Mouse (Mus musculus): ENCODE results near the gene Rnf115.
"Not testable (repeated sequence)": the region's sequence is repeated elsewhere in the genome, so short reads cannot be mapped to it uniquely, and the experiment has no call there.

The Rnf115 gene

DNA sequence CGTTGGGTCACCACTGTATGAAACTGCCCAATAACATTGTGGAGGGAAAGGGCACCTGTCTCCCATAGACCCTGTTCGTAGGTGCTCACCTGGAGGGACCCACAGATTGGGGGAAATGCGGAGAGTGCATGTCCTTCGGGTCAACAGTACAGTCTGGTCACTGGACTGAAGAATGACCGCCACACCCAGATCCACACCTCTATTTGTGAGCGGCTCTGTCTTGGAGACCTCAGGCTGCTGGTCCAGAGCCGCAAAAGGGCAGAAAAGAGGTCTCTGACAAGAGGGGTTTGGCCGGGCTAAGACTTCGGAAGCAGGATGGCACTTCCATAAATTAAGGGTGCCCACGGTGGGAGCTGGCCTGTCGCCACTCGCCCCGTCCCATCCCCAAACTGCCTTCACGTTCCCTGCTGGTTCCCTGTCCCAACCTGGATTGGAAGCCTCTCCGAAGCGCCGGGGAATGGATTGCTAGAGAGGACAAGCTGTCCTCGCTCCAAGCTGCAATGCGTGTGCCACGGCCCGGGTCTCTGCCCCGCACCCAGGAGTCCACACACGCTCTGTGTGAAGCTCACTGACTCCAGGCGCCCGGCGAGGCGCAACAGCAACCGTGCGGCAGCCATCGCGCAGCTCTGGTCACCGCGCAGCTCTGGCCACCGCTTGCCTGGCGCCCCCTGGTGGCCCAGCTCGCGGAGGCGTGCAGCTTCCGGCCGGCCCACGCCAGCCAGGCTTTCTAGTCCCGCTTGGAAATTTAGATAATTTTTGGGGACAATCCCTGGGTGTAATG lies 19.4 kb upstream of the Rnf115 start, which contains the start of gene Nudt17:
Gene Nudt17, minus strand, starts transcription at position 660 of the 781 bp plus-strand sequence.
- DNase-seq (ENCODE audit: extremely low spot score, low read depth, low spot score): no peak

- DNase-seq (ENCODE audit: extremely low spot score, low read depth, low spot score): no peak
Observed at GRCm38 (mm10) chr3:96708684-96709064, 18.8 kb upstream of the Rnf115 start.

DNA sequence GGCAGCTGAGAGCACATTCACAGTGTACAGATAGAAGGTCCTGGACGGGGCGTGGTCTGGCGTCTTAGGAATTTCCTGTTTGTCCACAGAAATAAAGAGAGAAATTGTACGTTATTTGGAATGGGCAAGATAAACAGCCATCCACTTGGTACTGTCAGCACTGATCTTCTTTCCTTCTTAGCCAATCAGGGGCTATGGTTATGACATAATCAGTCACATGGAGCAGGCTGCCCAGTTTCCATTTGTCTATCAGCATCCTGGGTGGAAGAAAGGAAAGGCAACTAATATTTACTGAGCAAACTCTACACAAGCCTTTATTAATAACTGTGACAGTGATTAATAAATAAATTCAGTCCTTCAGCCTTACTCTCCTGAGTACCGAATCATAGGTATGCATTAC lies 13.2 kb upstream of the Rnf115 start:
- DNase-seq (ENCODE audit: extremely low spot score, low read depth, low spot score): no peak

DNA sequence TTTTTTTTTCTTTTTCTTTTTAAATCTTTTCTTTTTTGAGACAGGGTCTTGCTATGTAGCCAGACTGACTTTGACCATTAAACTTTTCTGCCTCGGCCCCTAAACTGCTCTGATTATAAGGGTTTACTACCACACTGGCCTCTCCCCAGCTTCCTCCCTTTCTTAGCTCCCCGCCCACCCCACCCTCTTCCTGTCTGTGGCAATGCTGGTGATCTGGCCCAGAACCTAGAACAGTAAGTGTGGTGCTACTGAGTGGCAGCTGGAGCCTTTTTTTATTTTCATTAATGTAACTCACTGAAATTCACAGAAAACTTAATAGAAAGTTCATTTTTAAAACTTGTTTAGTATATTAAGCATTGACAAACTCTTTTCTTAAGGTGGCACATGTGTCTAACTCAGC lies 11.6 kb upstream of the Rnf115 start:
- no peak for DNase-seq (ENCODE audit: extremely low spot score, low read depth, low spot score)

GRCm38 (mm10) chr3:96719173-96719572 lies 8.3 kb upstream of the Rnf115 start:
- DNase-seq (ENCODE audit: extremely low spot score, low read depth, low spot score): no peak

DNA sequence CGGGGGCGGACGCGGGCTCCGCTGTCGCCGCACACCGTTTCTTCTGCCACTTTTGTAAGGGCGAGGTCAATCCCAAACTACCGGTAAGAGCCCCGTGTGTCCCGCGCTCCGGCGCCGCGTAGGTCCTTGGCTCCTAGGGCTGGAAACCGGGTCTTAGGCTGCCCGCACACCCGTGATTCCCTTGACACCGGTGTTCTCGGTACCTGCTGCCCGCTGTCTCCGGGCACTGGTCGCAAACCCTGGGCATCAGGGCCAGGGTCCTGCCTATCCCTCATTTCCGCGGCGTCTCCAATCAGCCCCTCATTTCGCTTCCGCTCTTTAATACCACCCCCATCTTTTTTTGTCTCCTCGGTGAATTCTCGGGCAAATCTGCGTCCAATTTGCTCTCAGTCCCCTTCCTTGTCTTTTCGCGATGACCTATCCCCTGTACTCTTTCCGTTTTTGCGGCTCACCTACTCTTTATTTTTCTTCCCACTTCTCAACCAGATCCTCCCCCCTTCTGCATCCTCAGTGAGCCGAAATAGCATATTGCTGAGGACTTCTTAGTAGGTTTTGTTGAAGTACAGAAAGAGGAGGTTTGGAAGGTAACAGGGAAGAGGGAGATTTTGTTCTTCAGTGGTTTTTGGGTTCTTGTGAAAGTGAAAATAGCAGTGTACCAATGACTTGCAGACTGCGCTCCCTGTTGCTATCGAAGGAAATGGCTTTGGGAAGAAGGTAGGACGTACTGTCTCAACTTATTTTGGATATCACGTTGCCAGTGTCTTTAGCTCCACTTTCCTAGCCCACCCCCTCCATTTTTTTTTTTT lies 567 bp downstream of the Rnf115 start:
- DNase-seq (ENCODE audit: extremely low spot score, low read depth, low spot score): no peak

DNA sequence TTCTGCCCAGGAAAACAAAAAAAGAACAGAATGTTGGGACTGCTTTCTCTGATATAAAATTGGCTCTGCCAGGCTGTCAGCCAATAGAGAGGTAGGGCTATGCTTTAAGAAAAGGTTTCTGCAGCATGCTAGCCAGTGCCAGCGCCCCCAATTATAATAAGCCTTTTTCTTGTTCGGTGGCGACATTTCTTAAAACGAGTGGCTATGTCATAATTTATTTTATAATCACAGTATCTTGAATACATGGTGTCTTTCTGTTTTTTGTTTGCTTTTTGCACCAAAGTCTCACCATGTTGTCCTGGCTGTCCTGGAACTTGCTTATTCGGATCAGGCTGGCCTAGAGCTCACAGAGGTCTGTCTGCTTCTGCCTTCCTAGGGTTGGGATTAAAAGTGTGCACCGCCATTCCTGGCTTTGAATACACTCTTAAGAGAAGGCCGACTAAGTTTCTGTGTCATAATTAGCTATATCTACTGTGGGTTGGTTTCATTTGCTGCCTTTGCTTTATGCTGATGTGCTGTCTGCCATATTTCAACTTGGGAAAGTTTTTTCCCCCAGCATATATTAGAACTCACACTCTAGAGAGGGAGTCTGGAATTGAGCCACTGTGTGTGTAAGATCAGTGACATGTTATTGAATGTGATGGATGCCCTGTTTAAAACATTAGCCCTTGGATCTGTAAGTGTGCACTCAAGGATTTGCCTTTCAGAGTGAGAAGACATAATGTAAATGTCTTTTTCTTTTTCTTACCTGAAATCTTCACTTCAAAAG lies 1.4 kb downstream of the Rnf115 start:
- no peak for DNase-seq (ENCODE audit: extremely low spot score, low read depth, low spot score)

GRCm38 (mm10) chr3:96729403-96729784 lies 1.9 kb downstream of the Rnf115 start:
- no peak for DNase-seq (ENCODE audit: extremely low spot score, low read depth, low spot score)

DNA sequence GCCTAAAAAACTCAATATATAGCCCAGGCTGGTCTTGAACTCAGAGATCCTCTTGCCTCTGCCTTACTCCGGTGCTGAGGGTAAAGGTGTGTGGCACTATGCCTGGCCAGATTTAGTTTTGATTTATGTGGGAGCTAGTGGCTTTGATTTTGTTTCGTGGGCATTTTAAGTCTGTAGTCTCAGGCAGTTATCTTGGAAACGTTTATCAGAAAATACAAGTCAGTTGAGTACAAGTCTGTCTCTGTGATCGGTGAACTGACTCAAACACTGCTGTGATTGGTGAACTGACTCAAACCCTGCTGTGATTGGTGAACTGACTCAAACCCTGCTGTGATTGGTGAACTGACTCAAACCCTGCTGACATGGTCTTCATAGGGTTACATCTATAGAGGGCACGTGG lies 3.3 kb downstream of the Rnf115 start:
- no peak for DNase-seq (ENCODE audit: extremely low spot score, low read depth, low spot score)

DNA sequence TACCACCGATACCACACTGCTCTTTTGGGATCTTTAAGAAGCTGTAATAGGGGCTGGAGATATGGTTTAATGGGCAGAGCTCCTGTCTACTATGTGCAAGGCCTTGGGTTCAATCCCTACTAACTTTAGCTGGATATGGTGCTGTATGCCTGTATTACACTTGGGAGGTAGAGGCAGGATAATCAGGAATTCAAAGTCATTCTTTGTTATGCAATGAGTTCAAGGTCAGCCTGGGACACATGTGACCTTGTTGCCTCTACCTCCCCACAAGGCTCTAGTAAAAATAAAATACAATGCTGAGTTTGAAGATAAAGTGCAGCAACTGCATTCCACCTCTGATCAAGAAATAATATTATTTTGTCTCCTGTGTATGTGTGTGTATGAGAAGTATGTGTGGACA lies 6.5 kb downstream of the Rnf115 start:
- DNase-seq (ENCODE audit: extremely low spot score, low read depth, low spot score): no peak

DNA sequence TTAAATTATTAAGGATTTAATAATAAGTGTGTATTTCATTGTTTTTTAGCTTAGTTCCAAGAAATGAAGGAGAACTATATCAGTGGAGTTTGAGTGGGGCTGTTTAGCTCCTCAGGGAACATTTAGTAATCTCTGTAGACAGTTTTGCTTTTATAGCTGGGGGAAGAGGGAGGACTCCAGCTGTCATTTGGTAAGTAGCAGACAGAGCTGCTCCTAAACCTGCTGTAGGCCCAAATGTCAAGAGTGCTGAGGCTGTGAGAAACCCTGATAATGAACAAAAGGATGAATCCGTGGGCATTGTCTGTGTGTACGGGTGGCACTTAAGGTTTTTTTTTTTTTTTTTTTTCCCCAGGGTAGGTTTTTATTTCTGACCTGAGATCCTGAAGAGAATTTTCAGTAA lies 7.7 kb downstream of the Rnf115 start:
- DNase-seq (ENCODE audit: extremely low spot score, low read depth, low spot score): no peak

GRCm38 (mm10) chr3:96737013-96737740 lies 9.7 kb downstream of the Rnf115 start:
- DNase-seq (ENCODE audit: extremely low spot score, low read depth, low spot score): no peak

- no peak for DNase-seq (ENCODE audit: extremely low spot score, low read depth, low spot score)
Observed at GRCm38 (mm10) chr3:96737995-96738394, 10.5 kb downstream of the Rnf115 start.

GRCm38 (mm10) chr3:96740279-96740678 lies 12.8 kb downstream of the Rnf115 start:
- DNase-seq (ENCODE audit: extremely low spot score, low read depth, low spot score): not testable (repeated sequence)

GRCm38 (mm10) chr3:96744348-96744747 lies 16.9 kb downstream of the Rnf115 start:
- DNase-seq (ENCODE audit: extremely low spot score, low read depth, low spot score): no peak

- no peak for DNase-seq (ENCODE audit: extremely low spot score, low read depth, low spot score)
Observed at GRCm38 (mm10) chr3:96746829-96747228, 19.4 kb downstream of the Rnf115 start.

DNA sequence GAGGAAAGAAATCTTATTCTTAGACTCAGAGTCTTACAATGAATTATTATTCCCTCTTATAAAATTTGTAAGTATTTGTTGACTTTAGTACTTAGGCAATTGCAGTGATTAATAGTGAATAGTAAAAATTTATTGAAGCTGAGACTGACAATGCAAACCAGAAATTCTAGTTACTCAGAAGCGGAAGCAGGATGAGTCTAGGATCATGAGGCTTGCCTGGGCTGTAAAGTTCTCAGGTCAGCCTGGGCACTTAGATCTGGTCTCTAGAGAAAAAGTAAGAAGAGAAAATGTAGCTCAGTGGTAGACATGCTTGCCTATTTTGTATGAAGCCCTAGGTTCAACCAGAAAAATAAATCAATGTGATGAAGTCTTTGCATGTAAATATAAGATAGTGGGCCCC lies 28.5 kb downstream of the Rnf115 start:
- DNase-seq (ENCODE audit: extremely low spot score, low read depth, low spot score): no peak

DNA sequence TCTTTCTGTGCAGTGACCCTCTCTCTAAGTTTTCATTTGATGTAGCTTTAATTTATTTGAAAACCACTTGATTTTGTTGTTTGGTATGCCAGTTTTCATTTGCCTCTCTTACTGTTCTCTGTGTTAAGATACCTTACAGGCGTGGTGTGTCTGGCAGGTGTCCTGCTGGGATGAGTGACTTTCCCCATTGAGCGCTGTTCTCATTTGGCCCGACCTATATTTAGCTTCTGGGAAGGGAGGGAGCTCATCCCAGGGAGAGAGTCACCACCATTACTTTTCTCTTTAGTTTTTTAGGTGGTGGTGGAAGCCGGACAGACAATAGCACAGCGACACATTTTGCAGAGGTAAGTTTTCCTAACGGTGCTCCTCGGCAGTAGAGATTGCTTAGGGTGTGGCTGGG lies 30.2 kb downstream of the Rnf115 start:
- no peak for DNase-seq (ENCODE audit: extremely low spot score, low read depth, low spot score)

- DNase-seq (ENCODE audit: extremely low spot score, low read depth, low spot score): no peak
Observed at GRCm38 (mm10) chr3:96759695-96760094, 32.2 kb downstream of the Rnf115 start.

- DNase-seq (ENCODE audit: extremely low spot score, low read depth, low spot score): no peak
Observed at GRCm38 (mm10) chr3:96764528-96764927, 37.1 kb downstream of the Rnf115 start.

DNA sequence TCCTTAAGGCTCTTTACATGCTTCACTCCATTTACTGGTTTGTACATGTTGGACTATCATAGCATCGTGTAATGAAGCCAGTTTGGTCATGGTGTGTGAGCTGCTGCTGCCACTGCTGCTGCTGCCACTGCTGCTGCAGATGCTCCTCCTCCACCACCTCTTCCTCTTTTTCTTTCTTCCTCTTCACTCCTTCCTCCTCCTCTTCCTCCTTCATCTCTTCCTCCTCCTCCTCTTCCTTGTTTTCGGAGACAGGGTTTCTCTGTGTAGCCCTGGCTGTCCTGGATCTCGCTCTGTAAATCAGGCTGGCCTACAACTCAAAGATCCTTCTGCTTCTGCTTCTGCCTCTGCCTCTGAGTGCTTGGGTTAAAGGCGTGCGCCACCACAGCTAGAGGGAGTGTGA lies 42.5 kb downstream of the Rnf115 start:
- DNase-seq (ENCODE audit: extremely low spot score, low read depth, low spot score): no peak

Data from hindlimb bud, embryonic 11.5 days (tissue).